Mouse (Mus musculus) heart, adult 2 months (tissue): Measurements from ENCODE around the gene Runx2.

Source experiments
- CTCF ChIP-seq: fragments of 200-600 bp; IDR thresholded peaks from 2 replicates; pipeline ENCODE4 v1.8.1; 2022; ENCODE audit warnings: antibody characterized with exemption, mild to moderate bottlenecking, moderate library complexity
- POLR2A ChIP-seq: fragments of 200-500 bp; IDR thresholded peaks from 2 replicates; pipeline ENCODE4 v1.6.1; 2011; ENCODE audit warnings: mild to moderate bottlenecking, low read depth, low read length, control low read depth; ENCODE audit not compliant: insufficient read depth

DNA sequence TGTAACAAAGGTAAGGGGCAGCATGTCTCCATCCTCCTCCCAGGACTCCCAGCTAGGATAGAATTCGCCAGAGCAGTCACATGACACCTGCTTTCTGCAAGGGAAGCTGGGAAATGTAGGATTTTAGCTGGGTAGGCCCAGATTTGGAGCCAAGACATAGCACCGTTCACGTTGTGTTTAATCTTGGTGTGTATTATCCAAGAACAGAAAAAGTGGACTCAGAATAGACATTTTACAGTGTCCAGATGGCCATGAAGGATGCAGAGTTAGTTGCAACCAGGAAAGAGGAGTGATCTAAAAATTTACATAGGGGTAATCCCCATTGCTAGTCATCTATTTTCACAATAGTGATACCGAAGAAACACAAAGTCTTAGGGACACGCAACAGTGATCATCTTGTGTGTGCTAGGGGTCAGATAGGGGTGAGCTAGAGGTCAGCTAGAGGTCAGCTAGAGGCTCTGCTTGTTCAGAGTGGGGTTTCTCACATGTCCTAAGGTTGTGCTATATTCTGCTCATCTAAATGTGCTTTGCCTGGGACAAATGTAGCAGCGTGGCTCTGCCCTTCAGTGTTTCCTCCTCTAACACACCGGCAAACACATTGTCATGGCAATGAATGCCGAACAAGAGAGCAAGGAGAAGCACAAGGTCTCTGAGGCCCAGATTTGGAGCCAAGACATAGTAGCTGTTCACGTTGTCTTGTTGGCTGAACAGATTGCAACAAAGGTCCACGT, 326.9 kb downstream of the Runx2 start:
- TF ChIP-seq CTCF (no peak), POLR2A (no peak)
